Mouse (Mus musculus) CH12.LX (cell line): ENCODE measurements around the gene Zmynd8. TPM values are rescaled to one million over a fixed set of nuclear protein-coding genes. Genes with fewer than 3 reads are reported as not detected.

Experiments used
- DNase-seq: peaks from one replicate; pipeline ENCODE4 v3.0.0-alpha.2; 2013; ENCODE audit errors: extremely low read depth
- H3K27ac ChIP-seq: 2 replicates; pipeline ENCODE4 v1.5.1; 2012; ENCODE audit warnings: low read depth, mild to moderate bottlenecking, control low read depth, moderate library complexity; ENCODE audit not compliant: insufficient read depth
- H3K27me3 ChIP-seq: replicated peaks from 2 replicates; pipeline ENCODE3; 2012; ENCODE audit warnings: inconsistent platforms
- H3K36me3 ChIP-seq, 2 experiments: replicated peaks in 1 of 2; 2 replicates each; pipeline versions ENCODE3 to v1.6.1; 2012; ENCODE audit warnings: inconsistent platforms in 1 of 2, low read length in 1 of 2, mild to moderate bottlenecking in 1 of 2, mixed read lengths in 1 of 2, moderate library complexity in 1 of 2; ENCODE audit not compliant: control insufficient read depth in 1 of 2, insufficient read depth in 1 of 2
- H3K4me1 ChIP-seq, 2 experiments: 2 replicates each; pipeline ENCODE4 v1.6.1; 2012; ENCODE audit warnings: inconsistent platforms in 1 of 2, moderate library complexity in 1 of 2; ENCODE audit not compliant: insufficient read depth in 2 of 2, control insufficient read depth in 1 of 2
- H3K4me2 ChIP-seq: 2 replicates; pipeline ENCODE4 v1.6.1; 2012; ENCODE audit warnings: low read depth, mild to moderate bottlenecking, control low read depth; ENCODE audit not compliant: poor library complexity, insufficient read depth, severe bottlenecking
- H3K4me3 ChIP-seq, 3 experiments: fragments of 150-350 bp in 1 of 3; sonication (generic) in 1 of 3; replicated peaks in 1 of 3; 2 replicates each; pipeline versions ENCODE3 to v1.5.1; 2011 to 2012; ENCODE audit warnings: low read depth in 2 of 3, low read length in 2 of 3, mild to moderate bottlenecking in 2 of 3, moderate library complexity in 2 of 3, control low read depth in 1 of 3, improper control_type of control experiment in 1 of 3, inconsistent platforms in 1 of 3, mixed read lengths in 1 of 3; ENCODE audit not compliant: poor library complexity in 1 of 3
- H3K79me2 ChIP-seq: replicated peaks from 2 replicates; pipeline ENCODE4 v1.6.1; 2012; ENCODE audit warnings: mild to moderate bottlenecking, moderate library complexity; ENCODE audit not compliant: control insufficient read depth, poor library complexity, insufficient read depth, severe bottlenecking; ENCODE audit errors: extremely low read depth
- H3K9ac ChIP-seq: 2 replicates; pipeline ENCODE4 v1.6.1; 2012; ENCODE audit warnings: low read depth, mild to moderate bottlenecking, control low read depth, moderate library complexity; ENCODE audit not compliant: insufficient read depth
- H3K9me3 ChIP-seq: replicated peaks from 2 replicates; pipeline ENCODE3; 2012; ENCODE audit warnings: low read length, inconsistent platforms, mixed read lengths
- BHLHE40 ChIP-seq: IDR thresholded peaks from 2 replicates; pipeline ENCODE4 v1.6.1; 2011; ENCODE audit warnings: mild to moderate bottlenecking, low read depth, low read length, improper control_type of control experiment
- CTCF ChIP-seq, 2 experiments: IDR thresholded peaks in 1 of 2; conservative IDR thresholded peaks in 1 of 2; 2 replicates each; pipeline ENCODE4 v1.5.1; 2011 to 2012; ENCODE audit warnings: low read depth in 2 of 2, low read length in 2 of 2, improper control_type of control experiment in 1 of 2, inconsistent platforms in 1 of 2, mild to moderate bottlenecking in 1 of 2, moderate library complexity in 1 of 2
- ELF1 ChIP-seq: IDR thresholded peaks from 2 replicates; pipeline ENCODE4 v1.6.1; 2014; ENCODE audit warnings: low read depth, mild to moderate bottlenecking, inconsistent platforms, low read length, improper control_type of control experiment
- ETS1 ChIP-seq: conservative IDR thresholded peaks from 2 replicates; pipeline ENCODE4 v1.6.1; 2012; ENCODE audit warnings: low read depth, mild to moderate bottlenecking, inconsistent platforms, low read length, improper control_type of control experiment, moderate library complexity
- HCFC1 ChIP-seq: IDR thresholded peaks from 2 replicates; pipeline ENCODE4 v1.6.1; 2012; ENCODE audit warnings: low read depth, mild to moderate bottlenecking, inconsistent platforms, low read length, improper control_type of control experiment
- IRF4 ChIP-seq: IDR thresholded peaks from 2 replicates; pipeline ENCODE4 v1.6.1; 2014; ENCODE audit warnings: low read depth, mild to moderate bottlenecking, inconsistent platforms, low read length, improper control_type of control experiment
- JUND ChIP-seq: conservative IDR thresholded peaks from 2 replicates; pipeline ENCODE4 v1.6.1; 2011; ENCODE audit warnings: low read depth, low read length, improper control_type of control experiment
- PAX5 ChIP-seq: IDR thresholded peaks from 2 replicates; pipeline ENCODE4 v1.6.1; 2012; ENCODE audit warnings: low read length, inconsistent platforms, mixed read lengths
- POLR2A ChIP-seq: IDR thresholded peaks from 2 replicates; pipeline ENCODE4 v1.6.1; 2011; ENCODE audit warnings: low read depth, mild to moderate bottlenecking, improper control_type of control experiment, low read length
- POLR2AphosphoS2 ChIP-seq: IDR thresholded peaks from 2 replicates; pipeline ENCODE4 v1.6.1; 2011; ENCODE audit warnings: low read depth, low read length, improper control_type of control experiment
- RCOR1 ChIP-seq: conservative IDR thresholded peaks from 2 replicates; pipeline ENCODE4 v1.6.1; 2012; ENCODE audit warnings: low read depth, mild to moderate bottlenecking, inconsistent platforms, low read length, improper control_type of control experiment
- SIN3A ChIP-seq: IDR thresholded peaks from 2 replicates; pipeline ENCODE4 v1.6.1; 2012; ENCODE audit warnings: low read length, improper control_type of control experiment, inconsistent platforms
- TBP ChIP-seq: conservative IDR thresholded peaks from 2 replicates; pipeline ENCODE4 v1.6.1; 2011; ENCODE audit warnings: low read depth, low read length, improper control_type of control experiment
- TCF12 ChIP-seq: IDR thresholded peaks from 2 replicates; pipeline ENCODE4 v1.6.1; 2014; ENCODE audit warnings: low read depth, mild to moderate bottlenecking, inconsistent platforms, low read length, improper control_type of control experiment
- USF2 ChIP-seq: conservative IDR thresholded peaks from 2 replicates; pipeline ENCODE4 v1.6.1; 2011; ENCODE audit warnings: low read depth, low read length, improper control_type of control experiment
- ZKSCAN1 ChIP-seq: IDR thresholded peaks from 2 replicates; pipeline ENCODE4 v1.6.1; 2012; ENCODE audit warnings: low read depth, inconsistent platforms, low read length, improper control_type of control experiment, borderline replicate concordance
- dilution Hi-C: fragments of 300-500 bp; cut with MboI; formaldehyde crosslinking; loops from 2 replicates; pipeline ENCODE4 v1.14.3; 2020; ENCODE audit warnings: low sequenced_read_pairs; ENCODE audit not compliant: extremely low pct_unique_long_range_greater_than_20kb, extremely low pct_ligation_motif_present
- in situ Hi-C: fragments of 300-500 bp; cut with MboI; formaldehyde crosslinking; loops from 3 replicates; pipeline ENCODE4 v1.14.3; 2019; ENCODE audit warnings: low sequenced_read_pairs, low pct_ligation_motif_present, low pct_unique_long_range_greater_than_20kb, mixed read lengths
- polyA plus RNA-seq: library from polyadenylated mRNA; unstranded; fragments of >175 nt; gene quantifications from 2 replicates; pipeline ENCODE4 v1.2.1, GENCODE M21; 2012; ENCODE audit warnings: low read depth; ENCODE audit not compliant: insufficient read length
- total RNA-seq, 2 experiments: library from RNA; depleted of rRNA; stranded (reverse); fragments of 300-350 nt in 1 of 2; fragments of >200 nt in 1 of 2; gene quantifications; 2 replicates each; pipeline ENCODE4 v1.2.3; 2012 to 2014

Gene Zmynd8
- total and polyA plus RNA-seq, 3 experiments, result 33.6 to 84.5 (median 35.1) TPM

GRCm38 (mm10) chr2:165822478-165822877 lies 76.3 kb downstream of the Zmynd8 start:
- no peak for TF ChIP-seq ELF1
- TF ChIP-seq RCOR1, result no peak
- TF ChIP-seq TCF12, result no peak
- no peak for TF ChIP-seq POLR2A
- no peak for TF ChIP-seq TBP
- no peak for TF ChIP-seq CTCF (conservative IDR thresholded peaks at IDR 0.05 in 1 of 2, IDR thresholded peaks at IDR 0.05 in 1 of 2; ENCODE audit: low read depth in 2 of 2, low read length in 2 of 2)
- no peak for TF ChIP-seq HCFC1
- no peaks in the 10 kb centered on the region for H3K9me3 ChIP-seq
- no peak overlapping the region for H3K4me3 ChIP-seq
- peaks cover 32% of the 10 kb centered on the region for H3K79me2 ChIP-seq
- H3K4me1 ChIP-seq, result peaks cover 0 to 26% of the 10 kb centered on the region in 2 experiments; a peak in 3 of 4 replicates
- no peak overlapping the region for H3K4me2 ChIP-seq
- in situ Hi-C loops, result loop anchor here (5.0 kb wide), 1 partner anchor 90 kb away; no protein-coding TSS in a partner anchor
- dilution Hi-C loops, result no loop called here
- H3K27ac ChIP-seq, result no peak overlapping the region
- no peak overlapping the region for H3K9ac ChIP-seq
- no peak for DNase-seq
- peaks cover 92 to 99% of the 10 kb centered on the region in 2 experiments for H3K36me3 ChIP-seq
- no peaks in the 10 kb centered on the region for H3K27me3 ChIP-seq

DNA sequence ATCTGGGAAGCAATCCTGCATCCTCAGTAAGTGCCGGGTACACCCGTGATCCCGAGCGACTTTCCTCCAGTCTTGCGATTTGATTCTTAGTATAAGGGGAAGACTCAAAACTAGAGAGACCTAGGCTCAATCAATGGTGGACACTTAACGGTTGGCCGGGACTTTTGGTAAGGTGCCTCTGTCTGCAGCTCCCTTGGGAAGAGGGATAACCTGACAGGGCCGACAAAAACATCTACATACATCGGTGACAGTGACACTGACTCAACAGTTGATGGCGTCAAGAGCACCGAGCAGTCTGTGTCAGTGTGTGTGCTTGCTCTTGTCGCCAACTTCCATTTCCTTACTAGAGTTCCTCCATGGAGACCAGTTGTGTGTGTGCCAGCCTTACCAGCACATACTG lies 77.1 kb downstream of the Zmynd8 start:
- in situ Hi-C loops, result loop anchor here (5.0 kb wide), 1 partner anchor 91 kb away; no protein-coding TSS in a partner anchor
- Histone ChIP-seq H3K79me2 (peaks cover 31% of the 10 kb centered on the region), H3K9ac (no peak overlapping the region), H3K36me3 (peaks cover 93 to 99% of the 10 kb centered on the region in 2 experiments), H3K4me3 (no peak overlapping the region), H3K27ac (no peak overlapping the region), H3K27me3 (no peaks in the 10 kb centered on the region), H3K4me1 (peaks cover 0 to 30% of the 10 kb centered on the region in 2 experiments; a peak in 3 of 4 replicates), H3K4me2 (no peak overlapping the region), H3K9me3 (no peaks in the 10 kb centered on the region)
- dilution Hi-C loops, result no loop called here
- DNase-seq, result no peak
- TF ChIP-seq BHLHE40 (no peak), JUND (no peak), SIN3A (no peak), ZKSCAN1 (no peak), USF2 (no peak), IRF4 (no peak), POLR2AphosphoS2 (no peak), PAX5 (no peak), RCOR1 (no peak), ETS1 (no peak), ELF1 (no peak), POLR2A (no peak)
